Mouse (Mus musculus) embryonic facial prominence, embryonic 15.5 days (tissue): ENCODE measurements around the gene Epha2. TPM values are rescaled to one million over a fixed set of nuclear protein-coding genes. Genes with fewer than 3 reads are reported as not detected.

Experiments
- ATAC-seq: fragments of 200-750 bp; cut with Nextera tagmentation; 2 replicates; pipeline ENCODE4 v1.8.0; 2017; ENCODE audit warnings: low read depth, moderate TSS enrichment; ENCODE audit not compliant: insufficient number of reproducible peaks, low FRiP score, low TSS enrichment
- H3K27ac ChIP-seq: fragments of 300-500 bp; sonication (generic); replicated peaks from 2 replicates; pipeline ENCODE4 v1.5.1; 2015; ENCODE audit warnings: mild to moderate bottlenecking, inconsistent platforms
- H3K27me3 ChIP-seq: fragments of 300-500 bp; sonication (generic); 2 replicates; pipeline ENCODE4 v1.6.1; 2015; ENCODE audit warnings: inconsistent platforms
- H3K36me3 ChIP-seq: fragments of 300-500 bp; sonication (generic); 2 replicates; pipeline ENCODE4 v1.6.1; 2015; ENCODE audit warnings: mild to moderate bottlenecking, inconsistent platforms
- H3K4me1 ChIP-seq: fragments of 300-500 bp; sonication (generic); 2 replicates; pipeline ENCODE4 v1.6.1; 2015; ENCODE audit warnings: inconsistent platforms
- H3K4me2 ChIP-seq: fragments of 300-500 bp; sonication (generic); replicated peaks from 2 replicates; pipeline ENCODE4 v1.6.1; 2015; ENCODE audit warnings: mild to moderate bottlenecking, inconsistent platforms
- H3K4me3 ChIP-seq: fragments of 300-500 bp; sonication (generic); replicated peaks from 2 replicates; pipeline ENCODE4 v1.5.1; 2015; ENCODE audit warnings: mild to moderate bottlenecking, inconsistent platforms
- H3K9ac ChIP-seq: fragments of 300-500 bp; sonication (generic); 2 replicates; pipeline ENCODE4 v1.6.1; 2015; ENCODE audit warnings: inconsistent platforms
- H3K9me3 ChIP-seq: fragments of 300-500 bp; sonication (generic); replicated peaks from 2 replicates; pipeline ENCODE4 v1.6.1; 2016; ENCODE audit warnings: inconsistent platforms
- WGBS: fragments of 180-500 bp; shearing (Covaris S2); methylation state at CpG from one replicate; pipeline ENCODE4 v1.1.7; 2015; 5-methylcytosine and 5-hydroxymethylcytosine counted together
- polyA plus RNA-seq: library from polyadenylated mRNA; unstranded; fragments of >200 nt; fragmentation: Nextera tagmentation; extraction: Ambion mirVana; gene quantifications from 2 replicates; pipeline ENCODE4 v1.2.1, GENCODE M21; 2015

The Epha2 gene
- polyA plus RNA-seq, 1 experiment from 2014 or later, result 7.4 TPM

GRCm38 (mm10) chr4:141352986-141353385 lies 51.9 kb downstream of the Epha2 start:
- Histone ChIP-seq H3K27ac (peak overlapping the region; percentile 82; the same call in 1 of the 2 replicates), H3K27me3 (no peaks in the 10 kb centered on the region), H3K36me3 (no peaks in the 10 kb centered on the region), H3K4me1 (peaks cover 37% of the 10 kb centered on the region), H3K4me3 (no peak overlapping the region), H3K4me2 (no peak overlapping the region), H3K9me3 (no peaks in the 10 kb centered on the region), H3K9ac (no peak overlapping the region)
- ATAC-seq, result no peak
- 72% methylated on average over 5 of the region's 5 CpGs for WGBS

DNA sequence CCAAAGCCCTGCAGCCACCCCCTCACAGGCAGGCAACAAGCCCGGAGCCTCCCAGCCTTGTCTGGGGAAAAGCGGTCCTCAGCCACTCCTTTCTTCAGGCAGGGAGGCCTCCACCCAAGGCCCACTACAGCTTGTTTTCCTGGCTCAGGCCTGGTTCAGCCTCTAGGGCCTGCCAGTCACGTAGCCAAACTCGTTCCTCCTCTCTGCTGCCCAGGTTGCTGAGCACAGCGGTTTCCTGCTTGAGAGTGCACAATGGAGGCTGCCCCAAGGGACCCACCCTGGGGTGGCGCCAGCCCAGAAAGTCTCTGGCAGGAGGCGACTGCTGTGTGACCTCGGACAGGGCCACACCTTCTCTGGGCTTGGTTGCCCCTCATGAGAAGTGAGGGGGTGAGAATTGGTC lies 52.8 kb downstream of the Epha2 start:
- 41% methylated on average over 8 of the region's 8 CpGs for WGBS
- no peak overlapping the region for H3K9ac ChIP-seq
- no peaks in the 10 kb centered on the region for H3K9me3 ChIP-seq
- no peaks in the 10 kb centered on the region for H3K36me3 ChIP-seq
- H3K4me2 ChIP-seq, result no peak overlapping the region
- H3K27ac ChIP-seq, result peak overlapping the region; percentile 82
- no peaks in the 10 kb centered on the region for H3K27me3 ChIP-seq
- H3K4me1 ChIP-seq, result peaks cover 34% of the 10 kb centered on the region
- H3K4me3 ChIP-seq, result no peak overlapping the region
- no peak; the same call in 1 of the 2 replicates for ATAC-seq

DNA sequence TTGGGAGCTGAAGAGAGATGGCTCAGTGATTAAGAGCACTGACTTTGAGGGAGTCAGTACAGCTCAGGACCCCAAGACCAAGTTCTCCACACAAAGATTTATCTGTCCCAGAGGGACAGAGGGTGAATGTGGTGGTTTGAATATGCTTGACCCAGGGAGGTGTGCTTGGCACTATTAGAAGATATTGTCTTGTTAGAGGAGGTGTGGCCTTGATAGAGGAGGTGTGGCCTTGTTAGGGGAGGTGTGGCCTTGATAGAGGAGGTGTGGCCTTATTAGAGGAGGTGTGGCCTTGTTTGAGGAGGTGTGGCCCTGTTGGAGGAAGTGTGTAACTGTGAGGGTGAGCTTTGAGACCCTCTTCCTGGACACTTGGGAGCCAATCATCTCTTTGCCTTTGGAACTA lies 56.8 kb downstream of the Epha2 start:
- Histone ChIP-seq H3K27ac (no peak overlapping the region), H3K36me3 (no peaks in the 10 kb centered on the region), H3K9me3 (no peaks in the 10 kb centered on the region), H3K27me3 (no peaks in the 10 kb centered on the region), H3K4me1 (peaks cover 30% of the 10 kb centered on the region), H3K4me2 (no peak overlapping the region), H3K4me3 (no peak overlapping the region), H3K9ac (no peak overlapping the region)
- no peak for ATAC-seq

DNA sequence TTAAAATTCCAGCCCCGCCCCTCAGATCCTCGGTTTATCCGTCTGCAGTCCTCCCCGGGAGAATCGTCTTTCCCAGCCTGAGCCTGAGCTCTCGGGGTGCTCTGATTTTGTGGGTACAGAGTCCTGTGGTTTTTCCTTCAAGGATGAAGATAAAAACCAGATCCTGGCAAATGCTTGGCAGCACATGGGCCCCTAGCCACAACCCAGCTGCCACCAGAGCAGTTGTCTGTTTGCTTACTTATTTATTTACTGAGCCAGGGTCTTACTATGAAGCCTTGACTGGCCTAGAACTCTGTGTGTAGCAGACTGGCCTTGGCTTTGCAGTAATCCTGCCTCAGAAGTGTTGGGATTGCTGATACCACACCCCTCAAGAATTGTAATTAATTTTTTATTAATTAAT lies 58.2 kb downstream of the Epha2 start:
- no peak overlapping the region for H3K27ac ChIP-seq
- no peak overlapping the region for H3K9ac ChIP-seq
- no peak for ATAC-seq
- H3K4me2 ChIP-seq, result no peak overlapping the region
- no peak overlapping the region for H3K4me3 ChIP-seq
- peaks cover 6% of the 10 kb centered on the region for H3K27me3 ChIP-seq
- peaks cover 20% of the 10 kb centered on the region for H3K4me1 ChIP-seq
- H3K36me3 ChIP-seq, result no peaks in the 10 kb centered on the region
- WGBS, result 67% methylated on average over 6 of the region's 6 CpGs
- H3K9me3 ChIP-seq, result no peaks in the 10 kb centered on the region

- Histone ChIP-seq H3K4me1 (peaks cover 19% of the 10 kb centered on the region), H3K4me3 (no peak overlapping the region), H3K36me3 (no peaks in the 10 kb centered on the region), H3K27me3 (peaks cover 22% of the 10 kb centered on the region), H3K9me3 (no peaks in the 10 kb centered on the region), H3K4me2 (no peak overlapping the region), H3K9ac (no peak overlapping the region), H3K27ac (no peak overlapping the region)
- WGBS, result 27% methylated on average over 7 of the region's 7 CpGs
- no peak for ATAC-seq
Observed at GRCm38 (mm10) chr4:141360846-141361245, 59.8 kb downstream of the Epha2 start.

- ATAC-seq, result 0 out of 2 replicates have a peak, but pooled peaks have one; percentile 26
- Histone ChIP-seq H3K9me3 (no peaks in the 10 kb centered on the region), H3K27me3 (peaks cover 44% of the 10 kb centered on the region), H3K9ac (no peak overlapping the region), H3K4me1 (peaks cover 23% of the 10 kb centered on the region), H3K4me3 (no peak overlapping the region), H3K4me2 (no peak overlapping the region; the same call in 1 of the 2 replicates), H3K27ac (no peak overlapping the region), H3K36me3 (no peaks in the 10 kb centered on the region)
- 24% methylated on average over 11 of the region's 11 CpGs for WGBS
Observed at GRCm38 (mm10) chr4:141362937-141363548, 62.0 kb downstream of the Epha2 start.

GRCm38 (mm10) chr4:141365126-141365525 lies 64.1 kb downstream of the Epha2 start:
- H3K9me3 ChIP-seq, result no peaks in the 10 kb centered on the region
- peaks cover 17% of the 10 kb centered on the region for H3K4me1 ChIP-seq
- no peaks in the 10 kb centered on the region for H3K36me3 ChIP-seq
- no peak for ATAC-seq
- no peak overlapping the region for H3K4me2 ChIP-seq
- no peak overlapping the region for H3K4me3 ChIP-seq
- H3K27ac ChIP-seq, result no peak overlapping the region
- no peak overlapping the region for H3K9ac ChIP-seq
- H3K27me3 ChIP-seq, result peaks cover 54% of the 10 kb centered on the region
- 61% methylated on average over 8 of the region's 8 CpGs for WGBS

- no peak overlapping the region for H3K4me2 ChIP-seq
- H3K27ac ChIP-seq, result no peak overlapping the region
- ATAC-seq, result no peak
- peaks cover 14% of the 10 kb centered on the region for H3K4me1 ChIP-seq
- H3K9me3 ChIP-seq, result no peaks in the 10 kb centered on the region
- no peak overlapping the region for H3K4me3 ChIP-seq
- H3K27me3 ChIP-seq, result peaks cover 54% of the 10 kb centered on the region
- no peak overlapping the region for H3K9ac ChIP-seq
- 45% methylated on average over 7 of the region's 7 CpGs for WGBS
- H3K36me3 ChIP-seq, result no peaks in the 10 kb centered on the region
Observed at GRCm38 (mm10) chr4:141365876-141366275, 64.8 kb downstream of the Epha2 start.

DNA sequence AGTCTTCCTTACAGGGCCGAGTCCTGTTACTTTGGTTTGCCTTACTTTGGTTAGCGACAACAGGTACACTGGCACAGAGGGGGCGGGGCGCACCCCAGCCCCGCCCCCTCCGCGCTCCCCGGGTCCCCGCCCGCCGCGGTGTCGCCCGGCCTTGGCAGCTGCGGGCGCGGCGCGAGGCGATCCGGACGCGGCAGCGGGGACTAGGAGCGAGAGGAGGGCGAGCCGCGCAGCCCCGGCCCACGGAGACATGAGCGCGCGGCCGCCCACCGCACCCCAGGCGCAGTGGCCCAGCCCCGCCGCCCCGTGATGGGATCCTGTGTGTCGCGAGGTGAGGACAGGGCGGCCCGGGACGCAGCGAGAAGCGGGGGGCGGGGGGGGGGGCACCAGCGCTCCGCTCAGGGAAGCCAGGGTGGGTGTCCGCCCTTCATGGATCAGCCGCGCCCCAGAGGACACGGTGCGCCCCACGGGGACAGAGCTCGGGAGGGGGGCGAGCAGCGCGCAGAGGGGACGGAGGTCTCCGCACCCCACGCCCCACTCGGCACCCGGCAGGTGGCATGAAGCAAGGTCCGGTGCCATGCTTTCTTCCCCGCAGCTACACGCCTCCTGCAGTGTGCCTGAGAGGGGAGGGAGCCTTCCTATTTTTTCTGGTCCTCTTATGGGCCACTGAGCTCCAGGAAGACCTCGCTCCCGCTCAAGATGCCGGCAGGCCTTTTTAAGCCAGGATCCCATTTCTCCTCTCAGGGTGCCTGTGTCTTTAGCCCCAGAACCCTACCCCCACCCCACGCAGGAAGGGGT lies 67.2 kb downstream of the Epha2 start, which contains the start of gene Fam131c:
Gene Fam131c (plus strand): TSS at position 224 of the 795 bp plus-strand sequence.
- H3K36me3 ChIP-seq, result no peaks in the 10 kb centered on the region

GRCm38 (mm10) chr4:141372426-141372825 lies 71.4 kb downstream of the Epha2 start:
- no peak overlapping the region for H3K4me2 ChIP-seq
- H3K9me3 ChIP-seq, result no peaks in the 10 kb centered on the region
- peaks cover 16% of the 10 kb centered on the region for H3K27me3 ChIP-seq
- no peak overlapping the region for H3K9ac ChIP-seq
- WGBS, result 91% methylated on average over 5 of the region's 5 CpGs
- H3K4me1 ChIP-seq, result peaks cover 10% of the 10 kb centered on the region
- no peak for ATAC-seq
- H3K27ac ChIP-seq, result no peak overlapping the region
- no peaks in the 10 kb centered on the region for H3K36me3 ChIP-seq
- no peak overlapping the region for H3K4me3 ChIP-seq

More for the DNA sequence above, 67.2 kb downstream of the Epha2 start, which contains the start of gene Fam131c:
- Histone ChIP-seq H3K27ac (no peak within 1 kb of the TSS), H3K4me2 (peak within 1 kb of the TSS; percentile 96), H3K27me3 (peaks cover 54% of the 10 kb centered on the region), H3K4me3 (peak within 1 kb of the TSS; percentile 55), H3K4me1 (peaks cover 10% of the 10 kb centered on the region), H3K9me3 (no peaks in the 10 kb centered on the region), H3K9ac (peak within 1 kb of the TSS; percentile 42)
- ATAC-seq, result no peak
- 2% methylated on average over 46 of the region's 71 CpGs for WGBS
